Mouse (Mus musculus) retina, embryonic 14.5 days (tissue): ENCODE data around the gene Sec14l1.

ENCODE experiments used
- DNase-seq: peaks from one replicate; pipeline ENCODE4 v3.0.0-alpha.2; 2015; ENCODE audit warnings: low spot score

Gene Sec14l1

DNA sequence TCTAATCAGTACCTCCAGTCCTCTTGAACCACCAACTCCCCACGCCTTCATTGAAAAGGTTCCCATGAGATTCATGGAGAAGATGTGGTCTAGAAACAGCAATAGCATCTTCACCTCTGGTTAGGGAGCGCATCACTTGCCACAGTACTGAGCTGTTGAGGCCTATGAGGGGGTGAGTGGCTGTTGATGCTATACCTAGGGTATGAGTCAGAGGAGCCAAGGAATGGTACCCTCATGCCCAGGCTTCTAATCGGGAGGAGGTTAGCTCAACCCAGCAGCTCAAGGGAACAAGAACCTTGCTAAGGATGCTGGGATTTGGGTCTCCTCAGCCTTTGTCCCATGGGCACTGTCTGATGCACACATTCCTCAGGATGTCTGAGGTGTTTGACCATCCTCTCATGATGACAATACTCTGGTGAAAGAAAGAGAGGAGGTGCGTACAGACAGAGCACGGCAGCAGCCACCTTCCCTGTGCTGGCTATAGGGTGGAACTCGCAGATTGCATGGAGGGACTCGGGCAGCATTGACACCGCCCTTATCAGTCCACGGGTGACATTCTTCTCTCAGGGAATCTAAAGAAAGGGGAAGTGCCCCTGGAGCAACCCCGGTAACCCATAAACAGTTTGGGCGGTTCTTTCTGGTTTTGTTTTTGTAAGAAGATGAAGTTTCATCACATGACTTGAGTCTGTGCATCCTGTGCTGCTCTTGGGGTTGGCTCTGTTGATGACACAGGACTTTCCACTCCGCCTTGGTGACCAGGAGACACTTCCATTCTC is 5.6 kb upstream of the Sec14l1 start:
- no peak for DNase-seq

DNA sequence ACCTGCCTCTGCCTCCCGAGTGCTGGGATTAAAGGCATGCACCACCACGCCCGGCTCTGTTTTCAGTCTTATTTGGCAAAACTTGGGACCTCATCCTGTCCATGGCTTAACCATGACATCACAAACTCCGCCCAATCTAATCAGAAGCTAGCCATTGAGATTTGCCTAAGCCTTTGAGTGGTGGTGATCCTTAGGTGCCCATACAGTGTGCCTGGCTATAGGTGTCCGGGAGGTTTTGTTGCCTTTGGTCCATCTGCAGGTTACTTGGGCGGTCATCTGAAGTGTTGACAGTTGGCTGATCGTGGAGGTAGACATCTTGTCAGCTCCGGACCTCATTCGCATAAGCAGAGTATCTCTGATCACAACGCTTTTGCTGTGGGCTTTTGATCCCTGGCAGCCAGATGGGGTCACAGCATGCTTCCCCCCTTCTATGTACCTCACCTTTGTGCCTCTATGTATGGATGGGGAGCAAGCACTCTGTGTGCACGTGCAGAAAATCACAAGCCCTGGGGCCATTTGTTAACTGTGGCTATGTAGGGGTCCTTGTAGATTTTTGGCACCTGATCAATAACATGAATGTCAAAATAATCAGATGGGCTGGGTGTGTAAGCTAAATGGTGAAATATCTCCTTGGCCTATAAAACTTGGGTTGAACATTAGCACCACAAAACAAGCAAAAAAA is 2.9 kb upstream of the Sec14l1 start:
- no peak for DNase-seq

DNA sequence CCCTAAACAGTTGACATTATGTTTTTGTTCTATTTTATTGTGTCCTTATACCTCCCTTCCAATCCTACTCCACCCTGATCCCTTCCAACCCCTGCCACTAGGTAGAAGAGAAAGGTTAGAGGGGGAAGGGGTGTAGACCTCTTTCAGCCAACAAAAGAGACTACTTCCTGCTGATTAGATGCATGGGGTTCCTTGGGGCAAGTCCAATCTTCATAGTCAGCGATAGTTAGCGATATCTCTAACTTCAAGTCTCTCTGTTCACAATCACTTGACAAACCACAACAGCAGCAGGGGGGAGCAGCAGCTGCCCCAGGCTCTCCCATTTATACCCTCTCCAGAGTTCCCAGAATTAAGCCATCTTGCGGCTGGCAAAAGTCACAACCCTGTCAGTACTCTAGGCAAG is 2.3 kb upstream of the Sec14l1 start:
- no peak for DNase-seq

DNA sequence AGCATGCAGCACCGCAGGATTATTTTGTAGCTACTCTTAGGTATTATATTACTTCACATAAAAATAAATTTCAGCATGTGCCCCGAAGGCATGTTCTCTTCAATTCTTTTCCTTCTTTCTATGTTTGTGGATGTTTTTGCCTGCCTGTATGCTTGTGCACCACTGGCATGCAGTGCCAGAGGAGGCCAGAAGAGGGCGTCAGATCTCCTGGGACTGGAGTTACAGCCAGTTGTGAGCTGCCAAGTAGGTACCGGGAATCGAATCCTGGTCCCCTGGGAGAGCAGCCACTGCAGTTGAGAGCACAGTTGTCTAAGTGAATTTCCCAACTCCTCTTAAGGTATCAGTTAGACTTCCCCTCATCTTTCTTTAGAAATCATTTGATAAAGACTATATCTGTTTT is 1.6 kb upstream of the Sec14l1 start:
- no peak for DNase-seq

- no peak for DNase-seq
Measured at GRCm38 (mm10) chr11:117114231-117114591, 757 bp upstream of the Sec14l1 start.

- peak; percentile 44 for DNase-seq
Measured at GRCm38 (mm10) chr11:117115346-117116219, 615 bp downstream of the Sec14l1 start.

- DNase-seq, result no peak
Measured at GRCm38 (mm10) chr11:117116350-117117303, 1.7 kb downstream of the Sec14l1 start.

DNA sequence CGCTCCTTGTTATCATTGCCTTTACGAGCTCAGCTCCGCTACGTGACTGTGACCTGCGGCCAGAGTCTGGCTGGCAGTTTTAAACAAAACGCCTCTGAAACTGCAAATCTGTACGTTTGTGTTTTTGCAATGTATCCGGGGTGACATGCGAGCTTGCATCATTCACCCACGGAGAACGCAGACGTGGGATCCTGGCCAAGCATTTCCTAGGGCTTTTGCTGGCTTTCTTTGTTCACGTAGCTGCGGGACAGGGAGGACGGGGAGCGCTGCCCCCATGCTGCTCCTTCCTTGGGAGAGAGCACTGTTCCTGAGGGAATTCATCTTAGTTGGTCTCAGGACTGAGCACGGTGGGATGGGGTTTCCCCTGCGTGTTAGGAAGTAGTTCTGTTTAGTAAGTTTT is 2.4 kb downstream of the Sec14l1 start:
- no peak for DNase-seq

- DNase-seq, result no peak
Measured at GRCm38 (mm10) chr11:117117791-117118190, 2.8 kb downstream of the Sec14l1 start.

- no peak for DNase-seq
Measured at GRCm38 (mm10) chr11:117118248-117118647, 3.3 kb downstream of the Sec14l1 start.

GRCm38 (mm10) chr11:117118721-117119321 is 3.9 kb downstream of the Sec14l1 start:
- DNase-seq, result peak; percentile 66

DNA sequence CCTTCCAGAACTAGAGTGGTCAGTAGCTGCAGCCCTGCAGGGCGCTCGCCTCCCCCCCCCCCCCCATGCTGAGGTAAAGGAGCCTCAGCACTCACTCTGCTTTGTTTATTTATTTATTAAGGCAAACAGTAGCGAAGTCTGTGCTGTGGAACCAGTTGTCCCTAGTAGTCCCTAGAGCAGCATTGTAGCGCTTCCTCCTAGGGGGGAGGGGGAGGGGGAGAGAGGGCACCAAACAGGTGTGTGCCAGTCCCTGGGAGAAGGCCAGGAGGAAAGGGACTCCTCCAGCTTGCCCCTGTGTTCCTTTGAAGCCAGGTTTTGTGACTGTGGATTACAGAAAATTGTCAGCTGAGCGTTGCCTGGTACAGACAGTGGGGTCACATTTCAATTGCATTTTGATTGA is 4.8 kb downstream of the Sec14l1 start:
- no peak for DNase-seq

GRCm38 (mm10) chr11:117120285-117121163 is 5.6 kb downstream of the Sec14l1 start:
- DNase-seq, result no peak

DNA sequence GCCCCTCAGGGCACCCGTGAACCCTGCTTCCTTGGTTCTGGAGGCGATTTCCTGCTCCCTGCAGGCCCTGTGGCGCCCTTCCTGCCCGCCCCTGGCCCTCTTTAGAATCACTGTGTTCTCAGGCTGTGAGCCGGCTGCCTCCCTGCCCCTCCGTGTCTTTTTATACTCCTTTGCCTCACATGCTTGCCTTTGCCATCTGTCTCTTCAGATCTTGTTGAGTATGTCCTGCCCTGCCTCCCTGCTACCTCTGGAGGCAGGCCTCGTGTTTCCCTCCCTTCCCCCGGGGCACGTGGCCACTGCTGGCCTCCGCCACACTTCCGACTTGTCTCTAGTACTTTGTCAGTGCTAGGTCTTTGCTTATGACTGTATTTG is 6.2 kb downstream of the Sec14l1 start:
- DNase-seq, result no peak

- no peak for DNase-seq
Measured at GRCm38 (mm10) chr11:117121954-117122353, 7.0 kb downstream of the Sec14l1 start.

DNA sequence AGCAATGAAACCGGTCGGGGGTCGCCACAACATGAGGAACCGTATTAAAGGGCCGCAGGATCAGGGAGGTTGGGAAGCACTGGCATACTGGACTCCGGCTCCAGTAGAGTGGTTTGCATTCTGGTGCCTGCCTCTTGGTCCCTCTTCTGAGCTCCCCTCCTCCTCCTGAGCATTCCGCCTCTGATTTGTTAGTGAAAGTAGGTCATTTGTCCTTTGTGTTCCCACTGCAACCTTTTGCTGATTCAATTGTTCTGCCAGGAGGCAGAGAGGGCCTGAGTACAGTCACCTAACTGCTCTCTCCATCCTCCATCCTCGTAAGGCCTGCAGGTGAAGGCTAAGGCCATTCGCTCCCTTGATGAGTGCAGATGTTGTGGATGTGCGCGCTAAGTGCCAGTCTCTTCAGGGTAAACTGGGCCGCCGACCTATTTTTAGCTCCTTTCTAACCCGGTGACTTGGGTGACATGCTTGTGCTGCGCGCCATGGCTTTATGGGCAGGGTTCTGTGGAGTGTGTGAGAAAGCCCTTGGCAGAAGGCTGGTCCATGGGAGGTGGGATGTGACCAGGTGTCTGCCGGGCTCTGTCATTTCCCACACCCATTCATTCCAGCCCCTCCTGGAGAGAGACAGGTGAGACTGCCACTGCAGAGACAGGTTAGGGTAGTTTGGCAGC is 8.6 kb downstream of the Sec14l1 start:
- peak; percentile 72 for DNase-seq

DNA sequence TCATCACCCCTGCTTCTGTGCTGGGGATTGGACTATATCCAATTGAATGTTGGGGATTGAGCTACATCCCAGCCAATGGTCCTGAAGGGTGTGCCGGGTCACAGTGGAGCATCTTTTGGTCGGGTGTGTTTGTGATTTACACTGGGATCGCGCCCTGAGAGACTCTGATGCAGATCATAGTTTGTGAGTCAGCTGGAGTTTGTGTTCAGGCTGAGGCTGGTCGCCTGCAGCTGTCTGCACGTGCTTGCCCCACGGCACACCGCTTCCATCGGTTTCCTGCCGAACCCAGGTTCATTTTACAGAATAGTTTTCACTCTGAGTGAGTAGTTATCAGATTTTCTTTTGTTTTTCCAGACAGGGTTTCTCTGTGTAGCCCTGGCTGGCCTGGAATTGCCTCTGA is 9.6 kb downstream of the Sec14l1 start:
- DNase-seq, result no peak

GRCm38 (mm10) chr11:117127250-117127837 is 12.4 kb downstream of the Sec14l1 start:
- no peak for DNase-seq

DNA sequence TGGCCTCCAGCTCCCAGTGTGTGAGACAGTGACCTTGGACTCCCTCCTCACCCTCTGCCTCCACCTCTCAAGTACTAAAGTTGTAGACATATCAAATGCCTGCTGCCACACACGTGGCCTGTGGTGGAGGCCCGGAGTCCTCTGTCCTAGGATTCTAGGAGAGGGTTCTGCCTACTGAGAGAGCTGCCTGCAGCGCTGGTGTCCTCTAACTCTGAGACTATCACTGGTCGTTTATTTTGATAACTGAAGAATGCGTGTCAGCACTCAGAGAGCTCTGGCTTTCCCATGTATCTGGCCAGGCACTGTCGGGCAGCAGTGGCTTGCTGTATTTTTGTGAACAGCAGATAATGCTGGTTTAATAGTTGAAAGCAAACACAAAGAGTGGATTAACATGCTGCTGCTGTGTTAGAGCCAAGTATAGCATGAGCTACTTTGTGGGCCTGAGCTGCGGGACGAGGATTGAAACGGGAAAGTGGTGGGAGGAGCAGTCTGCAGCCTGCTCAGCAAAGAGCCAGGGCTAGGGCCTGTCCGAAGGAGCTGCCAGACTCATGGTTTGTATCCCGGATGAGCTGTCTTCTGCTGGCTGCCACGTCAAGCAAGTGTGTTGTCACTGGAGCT is 13.1 kb downstream of the Sec14l1 start:
- DNase-seq, result no peak
